Mouse (Mus musculus): ENCODE measurements around the gene Pkmyt1. TPM values are rescaled to one million over a fixed set of nuclear protein-coding genes. Genes with fewer than 3 reads are reported as not detected.
"Not testable (repeated sequence)": the region's sequence is repeated elsewhere in the genome, so short reads cannot be mapped to it uniquely, and the experiment has no call there.

Gene Pkmyt1
- polyA plus RNA-seq, 1 experiment from 2014 or later = 67.6 TPM

DNA sequence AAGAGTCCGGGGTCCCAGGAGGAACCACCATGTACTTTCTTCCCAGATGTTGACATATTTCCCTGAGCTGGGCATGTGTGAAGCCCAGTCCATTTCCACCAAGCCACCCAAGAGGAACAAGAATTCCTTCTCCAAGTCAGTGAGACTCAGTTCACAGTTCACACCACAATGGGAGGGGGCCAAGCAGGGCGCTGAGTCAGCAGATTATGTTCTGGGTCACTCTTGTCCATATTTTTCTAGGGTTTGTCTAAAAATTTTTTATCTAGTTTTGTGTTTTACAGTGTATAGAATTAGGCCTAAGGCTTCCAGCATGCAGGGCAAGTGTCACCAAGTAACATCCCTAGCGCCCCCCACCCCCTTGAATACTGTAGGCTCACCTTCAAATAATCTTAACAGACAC lies 35.0 kb downstream of the Pkmyt1 start:
- Histone ChIP-seq H3K9me3 (replicated peaks) (no peaks in the 10 kb centered on the region), H3K27me3 (ENCODE audit: low read depth, poor library complexity, severe bottlenecking) (no peaks in the 10 kb centered on the region), H3K36me3 (peaks cover 94% of the 10 kb centered on the region), H3K4me3 (no peak overlapping the region), H3K4me1 (no peaks in the 10 kb centered on the region), H3K27ac (no peak overlapping the region)
- no peak for DNase-seq (ENCODE audit: low spot score)
- 98% methylated on average over 3 of the region's 3 CpGs for WGBS

DNA sequence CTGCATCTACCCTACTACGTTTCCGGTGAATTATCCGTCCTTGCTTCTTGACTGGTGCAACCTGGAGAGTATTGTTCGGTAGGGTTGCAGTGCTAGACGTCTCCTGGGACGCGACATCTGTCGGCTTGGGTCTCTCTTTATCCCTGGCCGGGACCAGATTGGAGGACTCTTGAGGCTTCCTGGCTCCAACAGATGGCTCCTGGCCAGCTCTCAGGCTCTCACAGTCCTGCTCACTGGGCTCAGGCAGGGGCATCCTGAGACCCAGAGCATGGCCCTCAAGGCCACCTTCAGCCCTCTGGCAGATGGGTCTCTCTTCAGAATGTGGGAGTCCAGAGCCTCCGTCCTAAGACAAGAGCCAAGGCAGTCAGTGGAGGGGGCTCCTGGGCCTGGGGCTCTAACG lies 36.8 kb downstream of the Pkmyt1 start:
- Histone ChIP-seq H3K4me1 (no peaks in the 10 kb centered on the region), H3K36me3 (peaks cover 91% of the 10 kb centered on the region), H3K9me3 (replicated peaks) (no peaks in the 10 kb centered on the region), H3K27me3 (ENCODE audit: low read depth, poor library complexity, severe bottlenecking) (no peaks in the 10 kb centered on the region), H3K4me3 (no peak overlapping the region), H3K27ac (no peak overlapping the region)
- DNase-seq (ENCODE audit: low spot score) = no peak
- 95% methylated on average over 11 of the region's 11 CpGs for WGBS

DNA sequence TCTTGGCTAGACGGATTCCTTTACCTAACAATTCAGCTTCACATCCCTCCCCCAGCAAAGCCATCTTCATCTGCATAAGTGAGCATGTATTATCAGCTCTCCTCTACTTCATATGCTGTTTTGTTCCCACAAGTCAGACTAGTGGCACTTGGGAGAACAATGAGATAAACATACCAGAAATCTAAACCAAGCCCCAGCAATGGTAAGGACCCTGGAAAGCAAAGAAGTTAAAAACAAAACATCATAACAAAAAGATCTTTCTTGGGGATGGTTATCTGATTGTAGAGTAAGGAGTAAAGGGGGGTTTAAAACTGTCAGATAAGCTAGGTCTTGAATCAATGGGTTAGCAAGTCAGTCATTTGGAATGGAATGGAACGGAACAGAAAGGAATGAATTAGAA lies 44.4 kb downstream of the Pkmyt1 start:
- WGBS = 21% methylated on average over 2 of the region's 2 CpGs

DNA sequence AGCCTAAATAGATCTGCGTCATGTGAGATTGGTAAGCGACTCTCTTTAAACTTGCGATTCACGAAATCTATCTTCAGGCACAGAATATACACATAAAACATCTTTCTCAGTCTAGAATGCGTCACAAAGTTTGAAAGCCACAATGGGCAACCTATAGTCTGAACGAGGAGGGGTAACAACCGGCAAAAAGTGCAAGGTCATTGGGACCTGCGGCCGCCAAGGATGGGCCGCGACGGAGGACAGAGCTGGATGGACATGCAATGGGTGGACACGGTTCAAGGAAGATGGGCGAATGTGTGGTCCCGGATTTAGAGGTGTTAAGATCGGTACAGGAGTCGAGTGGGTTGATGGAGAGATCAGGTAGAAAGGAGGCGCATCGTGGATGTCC lies 44.8 kb downstream of the Pkmyt1 start:
- Histone ChIP-seq H3K4me3 (peak overlapping the region; percentile 75), H3K4me1 (peaks cover 15% of the 10 kb centered on the region), H3K36me3 (peaks cover 38% of the 10 kb centered on the region), H3K27ac (peak overlapping the region; percentile 95), H3K9me3 (replicated peaks) (no peaks in the 10 kb centered on the region), H3K27me3 (ENCODE audit: low read depth, poor library complexity, severe bottlenecking) (no peaks in the 10 kb centered on the region)
- DNase-seq (ENCODE audit: low spot score) = no peak
- 1% methylated on average over 19 of the region's 19 CpGs for WGBS

More for the DNA sequence above, 44.4 kb downstream of the Pkmyt1 start:
- H3K4me3 ChIP-seq = peak overlapping the region; percentile 75
- H3K36me3 ChIP-seq = peaks cover 42% of the 10 kb centered on the region
- no peaks in the 10 kb centered on the region for H3K27me3 ChIP-seq (ENCODE audit: low read depth, poor library complexity, severe bottlenecking)
- no peak for DNase-seq (ENCODE audit: low spot score)
- H3K4me1 ChIP-seq = peaks cover 15% of the 10 kb centered on the region
- H3K9me3 ChIP-seq (replicated peaks) = no peaks in the 10 kb centered on the region
- peak overlapping the region; percentile 95 for H3K27ac ChIP-seq

DNA sequence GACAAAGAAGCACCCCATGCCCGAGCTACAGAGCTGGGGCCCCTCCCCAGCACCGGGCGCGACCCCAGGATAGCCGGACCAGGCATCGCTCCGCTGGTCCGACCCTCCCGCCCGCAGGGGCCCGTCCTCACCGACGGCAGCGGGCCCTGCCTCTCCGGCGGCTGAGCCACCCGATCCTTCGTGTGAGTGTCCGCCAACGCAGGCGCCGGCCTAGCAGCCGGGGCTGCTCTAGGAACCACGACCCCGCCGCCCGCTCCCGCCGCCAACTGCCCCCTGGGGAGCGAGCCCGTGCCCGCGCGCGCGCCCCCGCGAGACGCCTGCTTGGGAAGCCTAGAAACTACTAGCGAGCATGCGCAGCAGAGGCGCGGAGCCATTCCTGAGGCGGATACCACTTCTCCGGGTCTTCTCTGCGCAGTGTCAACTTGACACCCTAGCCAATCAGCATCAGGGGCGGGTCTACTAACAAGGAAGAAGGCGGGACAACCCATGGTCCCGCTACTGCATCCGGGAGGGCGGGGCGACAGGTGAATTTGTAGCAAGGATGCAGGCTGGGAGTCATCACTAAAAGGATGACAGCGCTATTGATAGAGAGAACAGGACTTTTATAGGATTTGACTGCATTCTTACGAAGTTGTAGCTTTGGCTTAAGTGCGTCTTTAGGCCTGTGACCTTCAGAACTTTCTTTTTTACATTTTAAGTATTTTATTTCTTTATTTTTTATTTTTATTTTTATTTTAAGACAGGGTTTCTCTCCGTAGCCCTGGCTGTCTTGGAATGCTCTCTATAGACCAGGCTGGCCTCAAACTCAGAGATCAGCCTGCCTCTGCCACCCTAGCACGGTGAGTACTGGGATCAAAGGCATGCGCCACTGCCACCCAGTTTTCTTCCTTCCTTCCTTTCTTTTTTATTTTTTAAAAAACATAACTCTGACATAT lies 45.4 kb downstream of the Pkmyt1 start, which contains the start of gene Flywch1:
Flywch1 (minus strand) TSS at position 319 of the 935 bp plus-strand sequence.
- H3K36me3 ChIP-seq = peaks cover 36% of the 10 kb centered on the region
- H3K4me3 ChIP-seq = peak within 1 kb of the TSS; percentile 75
- peaks cover 15% of the 10 kb centered on the region for H3K4me1 ChIP-seq
- H3K27me3 ChIP-seq (ENCODE audit: low read depth, poor library complexity, severe bottlenecking) = no peaks in the 10 kb centered on the region
- WGBS = 4% methylated on average over 58 of the region's 58 CpGs
- H3K9me3 ChIP-seq (replicated peaks) = no peaks in the 10 kb centered on the region
- H3K27ac ChIP-seq = peak within 1 kb of the TSS; percentile 95
- DNase-seq (ENCODE audit: low spot score) = peak; percentile 99

- H3K27me3 ChIP-seq (ENCODE audit: low read depth, poor library complexity, severe bottlenecking); DNase-seq (ENCODE audit: low spot score); H3K27ac ChIP-seq; H3K9me3 ChIP-seq (replicated peaks): not testable (repeated sequence)
- H3K4me3 ChIP-seq = peak overlapping the region; percentile 75; the same call in 1 of the 2 replicates
- 80% methylated on average over 2 of the region's 2 CpGs for WGBS
- peaks cover 15% of the 10 kb centered on the region for H3K4me1 ChIP-seq
- H3K36me3 ChIP-seq = peaks cover 31% of the 10 kb centered on the region
Observed at GRCm38 (mm10) chr17:23772219-23772556, 46.1 kb downstream of the Pkmyt1 start.

- WGBS = 70% methylated on average over 6 of the region's 6 CpGs
- DNase-seq (ENCODE audit: low spot score) = no peak
- Histone ChIP-seq H3K9me3 (replicated peaks) (no peaks in the 10 kb centered on the region), H3K4me1 (peaks cover 15% of the 10 kb centered on the region), H3K27me3 (ENCODE audit: low read depth, poor library complexity, severe bottlenecking) (no peaks in the 10 kb centered on the region), H3K27ac (no peak overlapping the region), H3K36me3 (peaks cover 16% of the 10 kb centered on the region), H3K4me3 (no peak overlapping the region)
Observed at GRCm38 (mm10) chr17:23773676-23774075, 47.5 kb downstream of the Pkmyt1 start.

DNA sequence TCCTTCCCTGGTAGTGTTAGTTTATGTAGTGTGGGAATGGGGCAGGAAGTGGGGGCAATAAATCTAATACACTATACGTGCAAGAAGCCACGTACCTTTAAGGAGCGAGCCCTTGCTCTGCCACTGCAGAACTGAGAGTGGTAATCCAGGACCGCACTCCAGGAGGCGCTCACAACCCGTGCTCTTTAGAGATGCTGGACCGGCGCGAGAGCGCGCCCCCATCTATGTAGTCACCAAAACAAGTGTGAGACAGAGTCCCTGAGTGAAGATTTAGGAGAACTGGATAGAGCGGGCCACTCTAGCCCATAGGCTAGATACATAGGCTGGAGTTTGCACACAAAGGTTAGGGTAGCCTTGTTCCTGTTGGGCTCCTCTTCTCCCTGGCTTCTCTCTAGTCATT lies 48.0 kb downstream of the Pkmyt1 start:
- H3K4me3 ChIP-seq = no peak overlapping the region
- 7% methylated on average over 12 of the region's 12 CpGs for WGBS
- DNase-seq (ENCODE audit: low spot score) = peak; percentile 84

DNA sequence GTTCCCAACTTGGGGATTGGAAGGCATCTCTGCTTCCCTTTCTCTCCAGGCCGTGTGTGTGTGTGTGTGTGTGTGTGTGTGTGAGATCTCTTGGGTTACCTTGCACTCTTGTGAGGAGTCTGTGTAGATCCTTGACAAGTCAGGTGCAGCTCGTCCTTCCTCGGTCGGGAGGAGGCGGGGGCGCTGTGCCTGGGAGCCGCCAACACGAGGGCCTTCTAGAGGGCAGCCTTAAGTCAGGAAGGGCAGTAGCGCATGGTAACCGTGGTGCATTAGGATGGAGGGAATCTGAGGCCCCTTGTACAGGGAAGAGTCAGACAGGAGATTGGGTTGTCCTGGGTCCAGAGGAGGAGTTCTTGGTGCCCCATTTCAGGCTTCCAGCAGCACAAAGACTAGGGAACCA lies 50.1 kb downstream of the Pkmyt1 start:
- Histone ChIP-seq H3K9me3 (replicated peaks) (no peaks in the 10 kb centered on the region), H3K27ac (no peak overlapping the region), H3K36me3 (peaks cover 3% of the 10 kb centered on the region; the same call in 1 of the 2 replicates), H3K4me1 (peaks cover 7% of the 10 kb centered on the region), H3K27me3 (ENCODE audit: low read depth, poor library complexity, severe bottlenecking) (no peaks in the 10 kb centered on the region), H3K4me3 (no peak overlapping the region)
- 81% methylated on average over 10 of the region's 10 CpGs for WGBS
- DNase-seq (ENCODE audit: low spot score) = no peak

More for the DNA sequence above, 48.0 kb downstream of the Pkmyt1 start:
- Histone ChIP-seq H3K36me3 (peaks cover 12% of the 10 kb centered on the region), H3K9me3 (replicated peaks) (no peaks in the 10 kb centered on the region), H3K27me3 (ENCODE audit: low read depth, poor library complexity, severe bottlenecking) (no peaks in the 10 kb centered on the region), H3K27ac (no peak overlapping the region), H3K4me1 (peaks cover 15% of the 10 kb centered on the region)

- Histone ChIP-seq H3K9me3 (replicated peaks) (no peaks in the 10 kb centered on the region), H3K27ac (no peak overlapping the region), H3K4me1 (peaks cover 7% of the 10 kb centered on the region), H3K4me3 (no peak overlapping the region), H3K36me3 (peaks cover 3% of the 10 kb centered on the region; the same call in 1 of the 2 replicates), H3K27me3 (ENCODE audit: low read depth, poor library complexity, severe bottlenecking) (no peaks in the 10 kb centered on the region)
- WGBS = 89% methylated on average over 2 of the region's 2 CpGs
- no peak for DNase-seq (ENCODE audit: low spot score)
Observed at GRCm38 (mm10) chr17:23777141-23777540, 51.0 kb downstream of the Pkmyt1 start.

- no peak for DNase-seq (ENCODE audit: low spot score)
- Histone ChIP-seq H3K4me3 (no peak overlapping the region), H3K36me3 (peaks cover 3% of the 10 kb centered on the region; the same call in 1 of the 2 replicates), H3K27me3 (ENCODE audit: low read depth, poor library complexity, severe bottlenecking) (no peaks in the 10 kb centered on the region), H3K4me1 (peaks cover 7% of the 10 kb centered on the region), H3K27ac (no peak overlapping the region), H3K9me3 (replicated peaks) (no peaks in the 10 kb centered on the region)
- WGBS = 71% methylated on average over 2 of the region's 2 CpGs
Observed at GRCm38 (mm10) chr17:23778447-23778846, 52.3 kb downstream of the Pkmyt1 start.

GRCm38 (mm10) chr17:23783352-23783751 lies 57.2 kb downstream of the Pkmyt1 start:
- Histone ChIP-seq H3K4me3 (no peak overlapping the region), H3K27me3 (ENCODE audit: low read depth, poor library complexity, severe bottlenecking) (no peaks in the 10 kb centered on the region), H3K4me1 (peaks cover 17% of the 10 kb centered on the region), H3K9me3 (replicated peaks) (no peaks in the 10 kb centered on the region), H3K27ac (no peak overlapping the region), H3K36me3 (no peaks in the 10 kb centered on the region; the same call in 1 of the 2 replicates)
- no peak for DNase-seq (ENCODE audit: low spot score)

All from limb, embryonic 10.5 days (tissue).